Mouse (Mus musculus): ENCODE data around the gene Ddx6.

DNA sequence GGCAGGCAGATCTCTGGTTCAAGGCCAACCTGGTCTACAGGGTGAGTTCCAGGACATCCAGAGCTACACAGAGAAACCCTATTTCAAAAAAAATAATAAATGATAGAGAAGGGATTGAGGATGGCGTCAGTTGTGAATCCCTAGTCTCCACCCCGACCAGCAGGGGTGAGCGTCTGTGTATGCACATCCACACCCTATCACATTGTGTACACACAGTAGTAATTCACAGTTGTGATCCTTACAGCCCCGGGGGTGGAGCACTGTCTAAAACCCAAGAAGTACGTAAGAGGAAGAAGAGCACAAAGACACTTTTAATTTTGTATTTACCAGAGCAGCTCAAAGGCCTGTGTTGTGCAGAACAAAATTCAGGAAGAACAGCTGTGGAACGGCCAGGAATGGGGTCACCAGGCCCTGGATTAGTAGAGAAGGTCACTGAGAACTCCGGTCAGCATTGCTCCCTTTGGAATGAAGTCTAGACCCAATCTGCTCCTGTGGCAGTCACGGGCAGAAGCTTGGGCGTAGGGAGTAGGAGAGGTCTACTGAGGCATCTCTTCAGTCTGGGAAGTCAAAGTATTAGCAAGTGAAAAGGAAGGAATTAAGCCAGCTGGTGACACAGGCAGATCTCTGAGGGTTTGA lies 9.7 kb upstream of the Ddx6 start:
- TF ChIP-seq CTCF (IDR thresholded peaks at IDR 0.05; ENCODE audit: control insufficient read depth, insufficient read depth, low read length) (no peak), POLR2A (IDR thresholded peaks at IDR 0.05; ENCODE audit: borderline replicate concordance, control insufficient read depth, low read depth, low read length) (no peak)
